Mouse (Mus musculus) stomach, postnatal 0 days (tissue): Measurements from ENCODE around the gene Gli3.

ENCODE experiments used
- CTCF ChIP-seq: IDR thresholded peaks from 2 replicates; pipeline ENCODE4 v1.5.1; 2016; ENCODE audit warnings: antibody characterized with exemption, low read depth, mild to moderate bottlenecking, moderate library complexity
- EP300 ChIP-seq: optimal IDR thresholded peaks from 2 replicates; pipeline ENCODE3; 2016; ENCODE audit warnings: antibody characterized with exemption

GRCm38 (mm10) chr13:15538389-15538788 lies 75.4 kb downstream of the Gli3 start:
- TF ChIP-seq CTCF (peak; percentile 13; the same call in 1 of the 2 replicates), EP300 (no peak)
